Mouse (Mus musculus): ENCODE measurements around the gene Nit2. TPM values are rescaled to one million over a fixed set of nuclear protein-coding genes. Genes with fewer than 3 reads are reported as not detected.
A peak's percentile ranks its signal among the peaks of the same experiment; 100 is the strongest.

Gene Nit2
- polyA plus RNA-seq, 1 experiment from 2014 or later: 73.4 TPM

DNA sequence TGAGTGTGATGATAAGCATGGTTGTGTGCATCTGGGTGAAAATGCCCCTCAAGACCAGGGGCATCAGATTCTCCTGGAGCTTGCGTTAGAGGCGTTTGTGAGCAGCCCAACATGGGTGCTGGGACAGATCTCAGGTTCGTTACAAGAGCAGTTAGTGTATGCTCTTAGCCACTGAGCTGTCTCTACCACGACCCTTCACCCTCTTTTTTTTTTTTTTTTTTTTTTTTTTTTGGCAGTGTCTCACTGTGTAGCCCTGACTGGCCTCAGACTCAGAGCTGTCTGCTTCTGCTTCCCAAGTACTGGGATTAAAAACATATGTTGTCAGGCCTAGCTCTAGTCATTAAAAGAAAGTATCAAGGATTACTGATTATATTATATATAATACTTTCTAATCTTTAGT is 40.9 kb downstream of the Nit2 start:
- Histone ChIP-seq H3K27ac (replicated peaks; ENCODE audit: low read depth, low read length) (no peak overlapping the region), H3K27me3 (replicated peaks; ENCODE audit: control insufficient read depth, insufficient read depth, low read length) (no peaks in the 10 kb centered on the region), H3K4me1 (ENCODE audit: control insufficient read depth, insufficient read depth, low read length) (peaks cover 14% of the 10 kb centered on the region), H3K9ac (ENCODE audit: low read depth, low read length) (no peak overlapping the region), H3K4me2 (ENCODE audit: low read depth, low read length) (no peak overlapping the region), H3K4me3 (ENCODE audit: low read depth, low read length) (no peak overlapping the region), H3K36me3 (ENCODE audit: control insufficient read depth, insufficient read depth, low read length) (no peaks in the 10 kb centered on the region), H3K9me3 (ENCODE audit: control insufficient read depth, low read length) (no peaks in the 10 kb centered on the region)
- no peak for DNase-seq (ENCODE audit: low spot score)
- 42% methylated on average over 4 of the region's 4 CpGs for WGBS
- ATAC-seq (ENCODE audit: low read depth): no peak

DNA sequence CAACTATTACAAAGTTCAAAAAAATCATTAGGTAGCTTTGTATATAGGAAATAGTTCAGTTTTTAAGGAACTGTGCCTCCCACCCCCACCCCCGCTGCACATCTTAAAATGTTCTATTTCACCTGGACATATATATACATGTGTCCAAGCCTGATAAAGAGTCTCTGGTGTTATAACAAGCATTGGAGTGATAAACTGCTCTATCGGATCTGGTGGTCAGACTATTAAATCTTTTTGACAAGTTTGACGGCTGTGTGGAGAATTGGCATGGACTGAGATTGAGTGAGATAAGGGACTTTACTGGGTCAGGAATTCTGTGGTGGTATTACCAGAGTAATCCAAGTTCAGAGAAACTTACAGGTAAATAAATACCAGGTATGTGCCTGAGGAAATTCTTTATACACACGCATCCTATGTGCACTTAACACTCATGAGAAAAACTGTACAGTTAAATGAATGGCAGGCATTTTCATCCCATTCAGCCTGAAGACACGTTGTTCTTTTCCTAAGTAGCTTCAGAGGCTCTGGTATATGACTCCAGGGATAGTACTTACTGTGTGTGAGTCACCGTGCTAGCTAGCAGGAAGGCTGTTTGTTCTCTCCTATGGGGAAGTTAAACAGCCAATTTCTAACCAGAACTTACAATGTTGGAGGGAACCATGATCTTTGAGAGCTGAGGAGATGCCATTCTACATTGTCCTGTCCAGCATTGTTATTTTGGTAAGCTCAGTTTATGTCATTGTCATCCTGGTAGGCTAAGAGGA is 44.3 kb downstream of the Nit2 start:
- H3K27ac ChIP-seq (replicated peaks; ENCODE audit: low read depth, low read length): no peak overlapping the region
- no peaks in the 10 kb centered on the region for H3K9me3 ChIP-seq (ENCODE audit: control insufficient read depth, low read length)
- no peaks in the 10 kb centered on the region for H3K27me3 ChIP-seq (replicated peaks; ENCODE audit: control insufficient read depth, insufficient read depth, low read length)
- H3K4me2 ChIP-seq (ENCODE audit: low read depth, low read length): peak overlapping the region; percentile 73
- ATAC-seq (ENCODE audit: low read depth) (no peak), DNase-seq (ENCODE audit: low spot score) (peak; percentile 7)
- WGBS: 50% methylated on average over 6 of the region's 6 CpGs
- H3K36me3 ChIP-seq (ENCODE audit: control insufficient read depth, insufficient read depth, low read length): no peaks in the 10 kb centered on the region
- peak overlapping the region; percentile 99 for H3K4me3 ChIP-seq (ENCODE audit: low read depth, low read length)
- H3K4me1 ChIP-seq (ENCODE audit: control insufficient read depth, insufficient read depth, low read length): peaks cover 14% of the 10 kb centered on the region
- peak overlapping the region; percentile 95 for H3K9ac ChIP-seq (ENCODE audit: low read depth, low read length)

DNA sequence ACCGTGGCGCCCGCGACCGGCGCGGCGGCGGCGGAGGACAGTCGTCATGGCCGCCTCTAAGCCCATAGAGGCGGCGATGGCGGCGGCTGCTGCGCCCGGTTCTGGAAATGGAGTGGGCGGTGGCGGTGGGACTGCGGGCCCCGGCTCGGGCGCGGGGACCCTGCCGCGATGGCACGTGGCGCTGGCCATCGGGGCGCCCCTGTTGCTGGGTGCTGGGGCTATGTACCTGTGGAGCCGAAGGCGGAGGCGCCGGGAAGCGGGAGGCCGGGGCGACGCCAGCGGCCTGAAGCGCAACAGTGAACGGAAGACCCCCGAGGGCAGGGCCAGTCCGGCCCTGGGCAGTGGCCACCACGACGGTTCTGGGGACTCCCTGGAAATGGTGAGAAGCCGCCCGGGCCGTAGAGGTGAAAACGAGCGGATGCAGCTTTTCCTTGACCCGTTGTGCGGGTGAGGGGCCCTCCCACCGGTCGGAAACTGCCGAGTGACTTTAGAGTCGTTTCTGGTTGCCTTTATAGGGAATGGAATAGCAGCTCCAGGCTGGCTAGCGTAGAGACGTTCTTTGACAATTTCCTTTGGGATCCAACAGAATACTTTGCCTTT is 45.2 kb downstream of the Nit2 start:
- peak; percentile 21 for DNase-seq (ENCODE audit: low spot score)
- 0% methylated on average over 36 of the region's 59 CpGs for WGBS
- Histone ChIP-seq H3K4me1 (ENCODE audit: control insufficient read depth, insufficient read depth, low read length) (peaks cover 14% of the 10 kb centered on the region), H3K4me2 (ENCODE audit: low read depth, low read length) (peak overlapping the region; percentile 73), H3K4me3 (ENCODE audit: low read depth, low read length) (peak overlapping the region; percentile 99), H3K36me3 (ENCODE audit: control insufficient read depth, insufficient read depth, low read length) (no peaks in the 10 kb centered on the region), H3K9me3 (ENCODE audit: control insufficient read depth, low read length) (no peaks in the 10 kb centered on the region), H3K27ac (replicated peaks; ENCODE audit: low read depth, low read length) (peak overlapping the region; percentile 89), H3K9ac (ENCODE audit: low read depth, low read length) (peak overlapping the region; percentile 95), H3K27me3 (replicated peaks; ENCODE audit: control insufficient read depth, insufficient read depth, low read length) (no peaks in the 10 kb centered on the region)
- no peak for ATAC-seq (ENCODE audit: low read depth)

DNA sequence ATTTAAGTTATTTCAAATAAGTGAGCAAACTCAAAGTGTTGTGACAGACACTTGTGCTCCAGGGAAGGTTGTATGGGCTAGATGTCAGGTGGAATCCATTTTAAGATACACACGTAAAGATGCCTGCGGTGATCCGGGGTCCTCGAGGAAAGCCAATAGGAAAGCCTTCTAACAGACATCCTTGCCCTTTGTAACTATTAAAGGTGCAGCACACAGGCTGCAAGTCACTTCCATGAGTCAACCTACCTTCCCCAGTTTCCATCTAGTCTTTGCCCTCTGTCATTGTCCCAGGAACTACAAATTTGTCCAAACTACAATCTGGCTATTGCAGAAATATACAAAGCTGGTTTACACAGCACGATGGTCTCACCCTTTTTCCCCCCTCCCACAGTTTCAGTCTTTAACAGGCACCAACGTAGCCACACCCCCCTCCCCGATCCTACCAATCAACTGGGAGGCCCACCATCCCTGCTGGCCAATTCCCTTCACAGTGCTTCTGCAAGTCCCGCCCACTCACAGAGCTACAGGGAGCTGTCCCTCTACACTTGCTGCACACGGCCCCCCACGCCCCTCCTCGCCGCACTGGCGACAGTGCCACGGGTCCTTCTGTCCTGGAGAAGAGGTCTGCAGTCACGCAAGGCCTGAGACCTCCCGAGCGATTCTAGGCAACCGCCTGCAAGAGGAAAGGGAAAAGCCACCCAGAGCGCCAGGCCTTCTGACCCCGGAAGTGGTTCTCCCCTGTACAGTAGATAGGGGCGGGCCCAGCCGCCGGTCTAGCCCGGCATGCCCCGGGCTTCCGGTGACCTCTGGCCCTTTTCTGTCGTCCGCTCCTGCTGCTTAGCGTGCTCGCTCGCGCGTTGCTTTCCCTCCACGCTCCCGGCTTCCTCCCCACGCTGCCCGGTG is 46.0 kb downstream of the Nit2 start, which contains the start of gene Tomm70a:
Gene Tomm70a, plus strand, starts transcription at position 791 of the 903 bp plus-strand sequence.
- under 1% methylated on average over 29 of the region's 37 CpGs for WGBS
- Histone ChIP-seq H3K4me2 (ENCODE audit: low read depth, low read length) (peak within 1 kb of the TSS; percentile 73), H3K27me3 (replicated peaks; ENCODE audit: control insufficient read depth, insufficient read depth, low read length) (no peaks in the 10 kb centered on the region), H3K4me3 (ENCODE audit: low read depth, low read length) (peak within 1 kb of the TSS; percentile 99), H3K4me1 (ENCODE audit: control insufficient read depth, insufficient read depth, low read length) (peaks cover 14% of the 10 kb centered on the region), H3K36me3 (ENCODE audit: control insufficient read depth, insufficient read depth, low read length) (no peaks in the 10 kb centered on the region), H3K27ac (replicated peaks; ENCODE audit: low read depth, low read length) (peak within 1 kb of the TSS; percentile 89), H3K9ac (ENCODE audit: low read depth, low read length) (peak within 1 kb of the TSS; percentile 95), H3K9me3 (ENCODE audit: control insufficient read depth, low read length) (no peaks in the 10 kb centered on the region)
- peak; percentile 99 for DNase-seq (ENCODE audit: low spot score)
- peak; percentile 99 for ATAC-seq (ENCODE audit: low read depth)

DNA sequence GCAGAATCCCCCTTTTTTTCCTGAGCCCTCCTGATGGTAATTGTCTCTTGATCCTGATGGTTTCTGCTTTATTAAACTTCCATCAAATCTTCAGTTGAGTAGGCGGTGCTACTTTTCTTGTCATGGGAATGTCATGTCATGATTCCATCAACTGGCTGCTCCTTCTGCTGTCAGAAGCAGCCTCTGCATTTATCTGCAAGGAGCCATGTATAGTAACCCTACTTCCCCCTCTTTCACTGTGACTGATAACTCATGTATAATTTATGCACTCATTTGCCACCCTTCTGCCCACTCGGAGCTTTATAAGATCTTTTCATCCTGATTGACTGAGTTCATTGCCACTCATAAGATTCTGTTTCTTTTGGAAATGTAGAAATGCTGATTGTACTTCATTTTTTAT is 49.6 kb downstream of the Nit2 start:
- H3K27ac ChIP-seq (replicated peaks; ENCODE audit: low read depth, low read length): no peak overlapping the region
- no peak for DNase-seq (ENCODE audit: low spot score)
- H3K9me3 ChIP-seq (ENCODE audit: control insufficient read depth, low read length): no peaks in the 10 kb centered on the region
- peaks cover under 1% of the 10 kb centered on the region; the same call in 1 of the 2 replicates for H3K4me1 ChIP-seq (ENCODE audit: control insufficient read depth, insufficient read depth, low read length)
- WGBS: 80% methylated on average over 2 of the region's 2 CpGs
- no peak overlapping the region for H3K9ac ChIP-seq (ENCODE audit: low read depth, low read length)
- ATAC-seq (ENCODE audit: low read depth): no peak
- no peak overlapping the region for H3K4me2 ChIP-seq (ENCODE audit: low read depth, low read length)
- no peaks in the 10 kb centered on the region for H3K27me3 ChIP-seq (replicated peaks; ENCODE audit: control insufficient read depth, insufficient read depth, low read length)
- H3K4me3 ChIP-seq (ENCODE audit: low read depth, low read length): no peak overlapping the region
- no peaks in the 10 kb centered on the region for H3K36me3 ChIP-seq (ENCODE audit: control insufficient read depth, insufficient read depth, low read length)

DNA sequence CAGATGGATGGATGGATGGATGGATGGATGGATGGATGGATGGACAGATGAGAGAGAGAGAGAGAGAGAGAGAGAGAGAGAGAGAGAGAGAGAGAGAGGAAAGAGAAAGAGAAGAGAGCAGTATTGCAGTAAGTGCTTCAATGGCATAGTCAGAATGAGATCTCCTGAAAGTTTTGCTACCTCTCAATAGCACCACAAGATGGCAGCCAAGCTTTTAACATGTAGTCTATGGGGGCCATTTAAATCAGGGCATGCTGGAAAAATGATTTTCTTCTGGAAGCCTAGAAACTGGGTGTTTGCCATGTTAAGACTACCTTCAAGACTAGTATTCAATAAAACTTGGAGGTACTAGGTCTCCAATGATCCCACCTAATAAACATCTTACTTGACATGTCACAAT is 51.1 kb downstream of the Nit2 start:
- no peaks in the 10 kb centered on the region for H3K9me3 ChIP-seq (ENCODE audit: control insufficient read depth, low read length)
- no peaks in the 10 kb centered on the region for H3K4me1 ChIP-seq (ENCODE audit: control insufficient read depth, insufficient read depth, low read length)
- no peak overlapping the region for H3K4me3 ChIP-seq (ENCODE audit: low read depth, low read length)
- H3K4me2 ChIP-seq (ENCODE audit: low read depth, low read length): no peak overlapping the region
- no peak for ATAC-seq (ENCODE audit: low read depth)
- peak; percentile 42 for DNase-seq (ENCODE audit: low spot score)
- no peaks in the 10 kb centered on the region for H3K27me3 ChIP-seq (replicated peaks; ENCODE audit: control insufficient read depth, insufficient read depth, low read length)
- H3K27ac ChIP-seq (replicated peaks; ENCODE audit: low read depth, low read length): no peak overlapping the region
- no peaks in the 10 kb centered on the region for H3K36me3 ChIP-seq (ENCODE audit: control insufficient read depth, insufficient read depth, low read length)
- H3K9ac ChIP-seq (ENCODE audit: low read depth, low read length): no peak overlapping the region

Other genes starting within 250 kb of the Nit2 start
- 0.72 TPM in 1 of 2 replicates, not detected in the other for gene Lnp1, start 239.3 kb downstream of the Nit2 start, polyA plus RNA-seq (2014; fragmentation: Nextera tagmentation; extraction: Ambion mirVana)
- gene Tmem45a2, start 96.0 kb downstream of the Nit2 start, polyA plus RNA-seq (2014; fragmentation: Nextera tagmentation; extraction: Ambion mirVana): 0.08 TPM in 1 of 2 replicates, not detected in the other
- 52.6 and 54.5 TPM in 2 replicates for gene Tomm70a, start 45.6 kb downstream of the Nit2 start, polyA plus RNA-seq (2014; fragmentation: Nextera tagmentation; extraction: Ambion mirVana)
- gene Tbc1d23, start 64.2 kb upstream of the Nit2 start, polyA plus RNA-seq (2014; fragmentation: Nextera tagmentation; extraction: Ambion mirVana): 34.1 and 34.5 TPM in 2 replicates
- gene Tmem30c, start 125.5 kb upstream of the Nit2 start, polyA plus RNA-seq (2014; fragmentation: Nextera tagmentation; extraction: Ambion mirVana): 0.07 TPM in 1 of 2 replicates, not detected in the other
- gene Filip1l, start 185.8 kb upstream of the Nit2 start, polyA plus RNA-seq (2014; fragmentation: Nextera tagmentation; extraction: Ambion mirVana): 25.5 and 30.2 TPM in 2 replicates